ENCODE assay signal across 10 mouse cellular contexts in the genomic region with DNA sequence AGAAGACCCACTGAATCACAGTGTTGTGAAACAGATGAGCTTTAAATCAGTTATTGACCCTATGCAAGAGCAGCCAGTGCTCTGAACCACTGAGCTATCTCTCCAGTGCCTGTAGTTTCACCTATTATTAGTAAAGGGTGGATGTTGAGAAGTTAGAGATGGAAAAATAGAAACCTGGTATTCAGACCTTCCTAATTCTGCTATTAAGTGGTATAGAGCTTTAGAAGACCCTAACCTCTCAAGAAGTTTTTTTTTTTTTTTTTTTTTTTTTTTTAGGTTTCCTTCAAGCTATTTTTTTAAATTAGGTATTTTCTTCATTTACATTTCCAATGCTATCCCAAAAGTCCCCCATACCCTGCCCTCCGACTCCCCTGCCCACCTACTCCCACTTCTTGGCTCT. TPM values are rescaled to one million over a fixed set of nuclear protein-coding genes. Genes with fewer than 3 reads are reported as not detected.
DNase-seq lines count a peak whose midpoint lies in the region; ATAC-seq lines count a peak whose summit lies in the region.
"Had no signal": no experiment of that assay in that cellular context is flagged by ENCODE, and none has a peak within 500 bp of the region (broad histone marks: within the 10 kb centered on the region; RNA-seq: fewer than 3 reads in every experiment).

No protein-coding gene starts in this region.

- H3K27me3 ChIP-seq in heart, embryonic 16.5 days (ENCODE audit: control insufficient read depth, insufficient read depth, low read length): no peaks in the 10 kb centered on the region
- no peaks in the 10 kb centered on the region for H3K27me3 ChIP-seq in embryonic facial prominence, embryonic 10.5 days (replicated peaks; ENCODE audit: low read depth, poor library complexity, severe bottlenecking)
- no peaks in the 10 kb centered on the region for H3K27me3 ChIP-seq in hindbrain, embryonic 15.5 days
- H3K27me3 ChIP-seq in midbrain, embryonic 13.5 days: no peaks in the 10 kb centered on the region

- intact Hi-C loops in heart, postnatal 14 days (cut with DNase I): no loop called here

- ATAC-seq in heart, embryonic 16.5 days (replicated peaks; ENCODE audit: extremely low read depth, insufficient read depth, low FRiP score): no peak
- no peak for ATAC-seq in hindbrain, embryonic 15.5 days (ENCODE audit: low FRiP score, low read depth)
- no peak for ATAC-seq in midbrain, embryonic 13.5 days

- 81% methylated on average over 1 of the region's 1 CpGs for WGBS in heart, embryonic 16.5 days
- 90% methylated on average over 1 of the region's 1 CpGs for WGBS in embryonic facial prominence, embryonic 10.5 days
- WGBS in hindbrain, embryonic 15.5 days: 91% methylated on average over 1 of the region's 1 CpGs
- 100% methylated on average over 1 of the region's 1 CpGs for WGBS in midbrain, embryonic 13.5 days

- no peak for DNase-seq in heart, postnatal 14 days
- no peak for DNase-seq in embryonic facial prominence, embryonic 10.5 days (ENCODE audit: low spot score)
- no peak for DNase-seq in thymus, postnatal 4 days
- DNase-seq in cerebellum, postnatal 25 days: no peak
- no peak for DNase-seq in layer of hippocampus, adult 18-20 months (ENCODE audit: low spot score in 2 of 2)
- DNase-seq: cerebellum, adult 9-10 months had no signal

- peak overlapping the region; percentile 76 for H3K9ac ChIP-seq in heart, embryonic 16.5 days (ENCODE audit: low read length)
- peak overlapping the region; percentile 60; the same call in 1 of the 2 replicates for H3K9ac ChIP-seq in hindbrain, embryonic 15.5 days
- peak overlapping the region; percentile 77 for H3K9ac ChIP-seq in midbrain, embryonic 13.5 days (replicated peaks)

- peaks cover 26% of the 10 kb centered on the region for H3K4me1 ChIP-seq in heart, embryonic 16.5 days (ENCODE audit: control insufficient read depth, insufficient read depth, low read length)
- H3K4me1 ChIP-seq in embryonic facial prominence, embryonic 10.5 days: peaks cover 39% of the 10 kb centered on the region
- peaks cover 56% of the 10 kb centered on the region for H3K4me1 ChIP-seq in hindbrain, embryonic 15.5 days (replicated peaks)
- H3K4me1 ChIP-seq in midbrain, embryonic 13.5 days (replicated peaks): peaks cover 52% of the 10 kb centered on the region

- H3K4me3 ChIP-seq in heart, embryonic 16.5 days (ENCODE audit: low read length): peak overlapping the region; percentile 60
- peak overlapping the region; percentile 77 for H3K4me3 ChIP-seq in embryonic facial prominence, embryonic 10.5 days
- H3K4me3 ChIP-seq in hindbrain, embryonic 15.5 days: peak overlapping the region; percentile 57
- H3K4me3 ChIP-seq in midbrain, embryonic 13.5 days (replicated peaks): peak overlapping the region; percentile 69

- H3K9me3 ChIP-seq in heart, embryonic 16.5 days (replicated peaks; ENCODE audit: control insufficient read depth, low read length): no peaks in the 10 kb centered on the region
- no peaks in the 10 kb centered on the region for H3K9me3 ChIP-seq in embryonic facial prominence, embryonic 10.5 days
- no peaks in the 10 kb centered on the region for H3K9me3 ChIP-seq in hindbrain, embryonic 15.5 days
- H3K9me3 ChIP-seq in midbrain, embryonic 13.5 days: no peaks in the 10 kb centered on the region

- no peak overlapping the region for H3K27ac ChIP-seq in heart, embryonic 16.5 days (ENCODE audit: low read length)
- H3K27ac ChIP-seq in embryonic facial prominence, embryonic 10.5 days (replicated peaks): no peak overlapping the region
- no peak overlapping the region for H3K27ac ChIP-seq in hindbrain, embryonic 15.5 days (replicated peaks)
- H3K27ac ChIP-seq in midbrain, embryonic 13.5 days: no peak overlapping the region

- peaks cover 17% of the 10 kb centered on the region for H3K36me3 ChIP-seq in heart, embryonic 16.5 days (ENCODE audit: control insufficient read depth, insufficient read depth)
- H3K36me3 ChIP-seq in embryonic facial prominence, embryonic 10.5 days (replicated peaks): peaks cover 36% of the 10 kb centered on the region
- peaks cover 15% of the 10 kb centered on the region for H3K36me3 ChIP-seq in hindbrain, embryonic 15.5 days
- peaks cover 14% of the 10 kb centered on the region for H3K36me3 ChIP-seq in midbrain, embryonic 13.5 days

- H3K4me2 ChIP-seq in heart, embryonic 16.5 days (ENCODE audit: low read depth, low read length): peak overlapping the region; percentile 66
- peak overlapping the region; percentile 68 for H3K4me2 ChIP-seq in hindbrain, embryonic 15.5 days
- peak overlapping the region; percentile 92 for H3K4me2 ChIP-seq in midbrain, embryonic 13.5 days (replicated peaks)

RNA-seq across cellular contexts. Expression of a gene that starts 5.6 kb away (rescaled TPM):
- polyA plus RNA-seq in heart, embryonic 16.5 days (2015; fragmentation: Nextera tagmentation; extraction: Ambion mirVana): 36.0 and 38.3 TPM in 2 replicates
- 10 to 100 TPM; 52.6 to 58.6 TPM for total RNA-seq in heart, postnatal 14 days (2021)
- polyA plus RNA-seq in embryonic facial prominence, embryonic 10.5 days (2016; fragmentation: Nextera tagmentation; extraction: Ambion mirVana): 64.9 and 71.3 TPM in 2 replicates
- 111 and 117 TPM in 2 replicates for polyA plus RNA-seq in hindbrain, embryonic 15.5 days (2015; fragmentation: Nextera tagmentation; extraction: Ambion mirVana)
- polyA plus RNA-seq in midbrain, embryonic 13.5 days (2015; fragmentation: Nextera tagmentation; extraction: Ambion mirVana): 109 and 116 TPM in 2 replicates
- total RNA-seq in layer of hippocampus, adult 18-20 months (2021): 100 to 1,000 TPM; 320 to 324 TPM

RNA-seq across cellular contexts. Expression of a gene that starts 6.7 kb away (rescaled TPM):
- 0.17 and 0.19 TPM in 2 replicates for polyA plus RNA-seq in heart, embryonic 16.5 days (2015; fragmentation: Nextera tagmentation; extraction: Ambion mirVana)
- total RNA-seq in heart, postnatal 14 days (2021): under 1 TPM; 0.07 to 0.19 TPM
- polyA plus RNA-seq in embryonic facial prominence, embryonic 10.5 days (2016; fragmentation: Nextera tagmentation; extraction: Ambion mirVana): 0.09 and 0.37 TPM in 2 replicates
- 0.07 and 0.09 TPM in 2 replicates for polyA plus RNA-seq in hindbrain, embryonic 15.5 days (2015; fragmentation: Nextera tagmentation; extraction: Ambion mirVana)
- 0.12 and 0.15 TPM in 2 replicates for polyA plus RNA-seq in midbrain, embryonic 13.5 days (2015; fragmentation: Nextera tagmentation; extraction: Ambion mirVana)
- not detected for total RNA-seq in layer of hippocampus, adult 18-20 months (2021)
- polyA plus RNA-seq: small intestine, adult 2 months had no signal

RNA-seq across cellular contexts. Expression of a gene that starts 9.2 kb away (rescaled TPM):
- polyA plus RNA-seq in heart, embryonic 16.5 days (2015; fragmentation: Nextera tagmentation; extraction: Ambion mirVana): 8.1 and 10.5 TPM in 2 replicates
- 10 to 100 TPM in 1 of 2 experiments, 1 to 10 TPM in 1; 9.3 to 13.6 TPM for total RNA-seq in heart, postnatal 14 days (2021)
- polyA plus RNA-seq in embryonic facial prominence, embryonic 10.5 days (2016; fragmentation: Nextera tagmentation; extraction: Ambion mirVana): 13.2 and 15.2 TPM in 2 replicates
- polyA plus RNA-seq in hindbrain, embryonic 15.5 days (2015; fragmentation: Nextera tagmentation; extraction: Ambion mirVana): 15.6 and 15.9 TPM in 2 replicates
- 21.0 and 21.1 TPM in 2 replicates for polyA plus RNA-seq in midbrain, embryonic 13.5 days (2015; fragmentation: Nextera tagmentation; extraction: Ambion mirVana)
- total RNA-seq in layer of hippocampus, adult 18-20 months (2021): 10 to 100 TPM in 1 of 2 experiments, 1 to 10 TPM in 1; 9.9 to 12.9 TPM
